Mouse (Mus musculus): ENCODE data around the gene Atp6v0e2.
A peak's percentile ranks its signal among the peaks of the same experiment; 100 is the strongest.
"Not testable (repeated sequence)": the region's sequence is repeated elsewhere in the genome, so short reads cannot be mapped to it uniquely, and the experiment has no call there.

Atp6v0e2 gene

DNA sequence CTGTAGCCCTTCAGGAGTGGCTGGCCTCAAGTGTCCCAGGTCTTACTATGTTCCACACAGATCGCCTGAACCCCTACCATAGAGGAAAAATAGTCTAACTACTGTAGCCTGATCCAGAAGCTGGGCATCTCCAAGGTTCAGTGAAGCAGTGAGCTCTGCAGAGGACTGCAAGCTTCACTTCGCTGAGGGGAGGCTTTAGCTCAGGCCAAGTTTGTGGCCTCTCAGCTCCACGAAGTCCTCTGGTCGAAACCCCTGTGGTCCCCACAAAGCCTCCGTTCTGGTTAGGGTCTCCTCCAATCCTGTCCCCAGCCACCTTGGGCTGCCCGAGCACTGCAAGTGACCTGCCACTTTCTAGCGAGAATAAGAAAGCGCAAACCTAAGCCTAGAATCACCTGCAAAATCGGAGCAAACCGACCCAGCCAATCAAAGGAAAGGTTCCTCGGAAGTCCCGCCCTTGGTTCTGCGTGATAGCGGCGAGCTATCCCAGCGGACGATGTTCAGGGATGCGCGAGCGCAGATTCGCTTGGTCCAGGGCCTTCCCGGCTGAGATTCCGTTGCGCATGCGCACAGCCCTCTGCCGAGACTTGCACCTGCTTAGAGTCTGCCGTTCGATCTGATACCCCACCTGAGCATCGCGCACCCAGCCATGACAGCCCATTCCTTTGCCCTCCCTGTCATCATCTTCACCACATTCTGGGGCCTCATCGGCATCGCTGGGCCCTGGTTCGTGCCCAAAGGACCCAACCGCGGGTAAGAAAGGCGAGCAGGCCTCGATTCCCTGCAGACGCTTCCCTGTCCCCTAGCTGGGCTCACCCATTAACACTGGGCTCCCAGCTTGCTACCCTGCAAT lies at the start of gene Atp6v0e2:
Gene Atp6v0e2, plus strand, starts transcription at position 511 of the 850 bp plus-strand sequence.
- no peak for DNase-seq

DNA sequence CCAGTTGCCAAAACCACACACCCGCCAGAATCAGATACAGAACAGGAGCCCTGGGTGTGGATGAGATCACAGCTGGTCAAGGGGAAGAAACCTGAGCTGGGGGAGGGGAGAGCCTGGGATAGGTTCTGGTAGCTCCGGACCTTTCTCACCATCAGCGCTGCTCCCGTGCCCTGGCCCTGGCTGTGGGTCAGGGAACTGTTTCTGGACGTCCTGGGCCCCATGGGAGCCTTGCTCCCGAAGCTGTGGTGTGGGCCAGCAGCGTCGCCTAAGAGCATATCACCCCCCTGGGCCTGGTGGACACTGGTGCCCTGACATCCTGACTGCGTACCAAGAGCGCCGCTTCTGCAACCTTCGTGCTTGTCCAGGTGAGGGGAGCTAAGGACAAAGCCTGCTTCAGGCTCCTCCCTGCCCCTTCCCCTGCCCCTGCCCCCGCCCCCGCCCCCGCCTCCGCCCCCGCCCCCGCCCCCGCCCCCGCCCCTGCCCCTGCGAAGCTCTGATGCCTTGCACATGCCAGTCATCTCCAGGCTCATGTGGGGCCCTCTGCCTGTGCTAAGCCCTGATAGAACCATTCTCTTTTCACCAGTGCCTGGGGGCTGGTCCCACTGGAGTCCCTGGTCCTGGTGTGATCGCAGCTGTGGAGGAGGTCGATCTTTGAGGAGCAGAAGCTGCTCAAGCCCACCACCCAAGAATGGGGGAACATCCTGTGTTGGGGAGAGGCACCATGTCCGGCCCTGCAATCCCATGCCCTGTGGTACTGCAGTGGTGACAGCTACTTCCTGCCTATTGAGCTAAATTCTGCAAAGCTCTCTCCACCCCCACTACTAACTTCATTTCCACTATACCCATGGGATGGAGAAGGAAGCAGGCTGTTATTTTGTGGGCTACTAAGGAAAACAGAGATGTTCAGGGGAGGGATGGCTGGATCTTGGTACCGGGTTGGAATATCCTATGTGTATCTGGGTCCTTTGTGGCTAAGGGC lies 49.4 kb upstream of the Atp6v0e2 start:
- DNase-seq = no peak

DNA sequence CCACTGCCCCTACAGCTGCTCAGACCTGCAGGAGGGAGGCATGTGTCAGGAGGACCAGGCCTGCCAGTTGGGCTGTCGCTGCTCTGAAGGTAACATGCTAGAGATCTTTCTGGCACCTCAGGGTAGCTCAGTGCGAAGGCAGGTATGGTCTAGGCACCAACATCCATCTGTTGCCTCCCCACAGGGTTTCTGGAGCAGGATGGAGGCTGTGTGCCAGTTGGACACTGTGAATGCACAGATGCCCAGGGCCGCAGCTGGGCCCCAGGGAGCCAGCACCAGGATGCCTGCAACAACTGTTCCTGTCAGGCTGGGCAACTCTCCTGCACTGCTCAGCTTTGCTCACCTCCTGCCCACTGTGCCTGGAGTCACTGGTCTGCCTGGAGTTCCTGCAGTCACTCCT lies 47.7 kb upstream of the Atp6v0e2 start:
- DNase-seq = no peak

DNA sequence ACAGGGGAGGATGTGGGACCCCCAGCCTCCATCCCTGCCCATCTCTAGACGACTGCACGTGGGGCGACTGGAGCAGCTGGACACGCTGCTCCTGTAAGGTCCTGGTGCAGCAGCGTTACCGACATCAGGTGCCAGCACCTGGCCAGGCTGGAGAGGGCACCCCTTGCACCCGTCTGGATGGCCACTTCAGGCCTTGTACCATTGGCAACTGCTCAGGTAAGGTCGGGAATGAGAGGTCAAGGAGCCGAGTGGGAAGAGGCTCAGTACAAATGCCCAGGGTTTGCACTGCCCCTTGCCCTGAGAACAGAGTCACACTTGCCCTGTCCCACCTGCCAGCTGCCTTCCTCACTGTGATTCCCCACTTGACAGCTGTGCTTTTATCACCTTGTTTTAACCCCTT lies 46.1 kb upstream of the Atp6v0e2 start:
- no peak for DNase-seq

DNA sequence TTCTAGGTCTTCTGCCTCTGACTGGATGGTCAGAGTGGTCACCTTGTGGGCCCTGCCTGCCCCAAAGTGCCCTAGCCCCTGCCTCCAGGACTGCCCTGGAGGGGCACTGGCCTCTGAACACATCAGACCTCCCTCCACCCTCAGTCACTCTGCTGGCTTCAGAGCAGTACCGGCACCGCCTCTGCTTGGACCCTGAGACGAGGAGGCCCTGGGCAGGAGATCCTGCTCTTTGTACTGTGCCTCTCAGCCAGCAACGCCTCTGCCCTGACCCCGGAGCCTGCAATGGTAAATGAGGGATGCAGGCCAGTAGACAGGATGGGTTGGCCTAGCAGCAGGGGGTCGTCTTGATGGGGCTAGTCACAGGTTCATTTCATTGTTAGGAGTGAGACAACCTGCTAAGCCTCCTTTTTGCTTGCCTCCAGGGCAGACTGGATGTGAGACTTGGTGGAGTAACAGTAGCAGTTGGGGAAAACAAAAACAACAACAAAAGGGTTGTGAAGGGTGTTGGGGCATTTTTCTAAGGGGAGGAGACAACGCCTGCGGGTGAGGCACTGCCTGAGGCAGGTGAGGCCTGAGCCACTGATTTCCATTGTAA lies 44.2 kb upstream of the Atp6v0e2 start:
- no peak for DNase-seq

DNA sequence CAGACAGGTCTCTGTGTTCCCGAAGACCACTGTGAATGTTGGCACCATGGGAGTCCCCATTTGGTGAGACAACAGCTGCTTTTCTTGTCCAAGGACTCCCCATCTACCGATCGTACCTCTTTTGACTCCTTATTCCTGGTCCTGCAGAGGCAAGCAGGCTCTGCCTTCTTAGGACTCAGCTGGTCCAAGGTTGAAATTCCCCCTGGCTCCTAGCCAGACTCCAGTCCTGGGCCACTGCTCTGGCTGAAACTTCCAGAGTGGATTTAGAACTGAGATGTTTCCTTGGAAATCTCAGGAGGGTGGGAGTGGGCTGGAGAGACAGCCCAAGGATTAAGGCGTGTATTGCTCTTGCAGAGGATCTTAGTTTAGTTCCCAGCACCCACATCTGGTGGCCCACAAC lies 39.9 kb upstream of the Atp6v0e2 start:
- no peak for DNase-seq

DNA sequence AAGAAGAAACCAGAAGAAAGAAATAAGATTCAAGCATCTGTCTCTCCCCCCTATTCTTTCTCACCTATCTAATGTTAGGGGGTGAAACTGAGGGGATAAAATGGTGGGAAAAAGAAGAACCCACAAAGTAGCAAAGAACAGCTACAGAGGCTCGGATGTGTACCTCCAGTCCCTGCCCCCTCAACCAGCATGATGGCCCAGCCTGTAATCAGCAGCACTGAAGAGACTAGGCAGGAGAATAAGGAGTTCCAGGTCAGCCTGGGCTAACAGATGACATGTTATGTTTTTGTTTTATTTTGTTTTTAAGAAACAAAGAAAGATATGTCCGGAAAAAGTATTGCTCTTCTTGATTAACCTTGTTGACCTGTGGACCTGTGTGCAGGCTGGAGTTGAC lies 33.6 kb upstream of the Atp6v0e2 start:
- DNase-seq = no peak

DNA sequence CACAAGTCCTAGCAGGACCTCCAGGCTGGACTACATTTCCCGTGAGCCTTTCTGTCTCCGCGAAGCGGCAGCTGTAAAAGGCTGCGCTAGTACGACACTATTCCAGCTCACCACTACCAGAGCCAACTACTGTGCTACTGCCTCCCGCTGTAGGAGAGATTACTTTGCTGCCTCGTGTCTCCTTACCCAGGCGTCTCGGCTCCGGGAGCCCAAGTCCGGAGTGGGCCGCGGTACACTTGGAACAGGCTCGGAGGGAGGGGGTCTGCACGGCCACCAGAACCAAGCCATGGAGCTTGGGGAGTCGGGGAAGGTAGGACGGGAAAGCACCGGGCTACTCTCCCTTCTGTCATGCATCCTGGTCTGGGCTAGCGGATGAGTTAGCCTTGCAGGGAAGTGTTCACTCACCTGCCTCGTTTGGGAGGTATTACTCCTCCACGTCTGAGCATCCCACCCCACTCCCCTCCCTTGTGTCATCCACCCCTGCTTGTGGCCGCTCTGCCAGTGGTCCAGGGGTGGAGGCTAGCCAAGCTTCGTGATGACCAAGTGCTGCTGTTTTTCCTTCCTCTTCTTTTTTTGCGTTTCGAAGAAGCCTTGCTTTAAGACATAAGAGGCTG lies 33.1 kb upstream of the Atp6v0e2 start:
- DNase-seq = peak; percentile 21 to 24

DNA sequence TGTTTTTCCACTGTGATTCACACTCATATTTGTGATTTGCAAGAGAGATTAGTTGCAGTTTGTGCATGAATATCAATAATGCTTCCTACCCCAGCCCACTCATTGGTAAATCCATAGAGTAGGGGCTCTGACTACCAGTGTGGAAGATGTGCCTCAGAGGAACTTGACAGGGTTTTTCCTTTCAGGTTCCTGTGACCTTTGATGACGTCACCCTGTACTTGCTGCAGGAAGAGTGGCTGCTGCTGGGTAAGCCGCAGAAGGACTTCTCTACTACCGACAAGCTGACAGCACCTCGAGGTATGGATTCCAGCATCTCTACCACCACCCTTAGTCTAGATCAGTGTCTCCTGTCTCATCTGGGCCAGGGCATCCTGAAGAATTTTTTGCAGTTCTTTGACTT lies 29.3 kb upstream of the Atp6v0e2 start:
- DNase-seq = no peak

DNA sequence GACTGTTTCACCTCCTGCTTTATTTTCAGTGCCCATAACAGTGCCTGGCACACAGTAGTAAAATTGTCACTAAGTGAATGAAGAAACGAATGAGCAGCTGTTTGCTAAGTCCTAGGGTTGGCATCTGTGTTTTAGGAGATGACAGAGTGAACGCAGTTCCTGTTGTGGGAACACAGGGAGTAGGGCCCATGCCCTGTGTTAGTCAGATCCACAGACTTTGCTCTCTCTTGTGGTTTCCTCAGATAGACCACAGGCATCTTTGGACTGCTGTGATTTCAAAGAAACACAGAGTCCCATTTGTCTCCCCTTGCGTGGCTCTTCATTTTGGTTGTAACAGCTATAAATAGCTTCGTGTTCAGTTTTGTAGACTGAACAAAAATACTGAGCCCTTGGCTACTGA lies 27.0 kb upstream of the Atp6v0e2 start:
- DNase-seq = no peak

DNA sequence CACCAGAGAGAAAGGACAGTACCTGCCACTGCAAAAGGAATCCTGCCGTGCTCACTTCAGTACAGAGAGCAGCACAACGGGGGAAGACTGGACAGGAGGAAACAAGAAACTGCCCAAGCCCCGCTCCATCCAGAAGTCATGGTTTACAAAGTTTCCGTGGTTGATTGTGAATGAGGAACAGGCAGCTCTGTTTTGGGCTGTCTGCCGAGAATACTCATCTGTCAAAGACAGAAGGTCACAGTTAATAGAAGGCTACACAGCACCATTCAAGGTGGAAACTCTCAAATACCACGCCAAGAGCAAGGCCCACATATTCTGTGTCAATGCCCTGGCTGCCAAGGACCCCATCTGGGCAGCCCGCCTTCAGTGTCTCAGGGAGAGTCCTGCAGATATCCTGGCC lies 25.6 kb upstream of the Atp6v0e2 start:
- DNase-seq = no peak

DNA sequence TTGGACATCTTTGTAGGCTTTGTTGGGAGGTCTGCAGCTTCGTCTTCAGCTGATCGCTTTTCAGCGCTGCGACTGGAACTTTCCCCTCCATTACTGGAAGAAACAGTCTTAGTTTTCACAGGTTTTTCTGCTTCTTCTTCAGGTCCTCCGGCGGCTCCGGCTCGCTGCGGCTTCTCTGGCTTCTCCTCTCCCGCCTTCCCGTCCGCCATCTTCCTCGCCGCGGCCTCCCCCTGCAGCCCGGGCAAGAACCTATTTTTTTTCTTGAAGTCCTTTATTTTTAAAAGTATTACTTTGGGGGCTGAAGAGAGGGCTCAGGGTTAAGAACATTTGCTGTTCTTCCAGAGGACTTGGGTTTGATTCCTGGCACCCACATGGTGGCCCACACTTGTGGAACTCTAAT lies 12.5 kb upstream of the Atp6v0e2 start:
- DNase-seq = not testable (repeated sequence)

DNA sequence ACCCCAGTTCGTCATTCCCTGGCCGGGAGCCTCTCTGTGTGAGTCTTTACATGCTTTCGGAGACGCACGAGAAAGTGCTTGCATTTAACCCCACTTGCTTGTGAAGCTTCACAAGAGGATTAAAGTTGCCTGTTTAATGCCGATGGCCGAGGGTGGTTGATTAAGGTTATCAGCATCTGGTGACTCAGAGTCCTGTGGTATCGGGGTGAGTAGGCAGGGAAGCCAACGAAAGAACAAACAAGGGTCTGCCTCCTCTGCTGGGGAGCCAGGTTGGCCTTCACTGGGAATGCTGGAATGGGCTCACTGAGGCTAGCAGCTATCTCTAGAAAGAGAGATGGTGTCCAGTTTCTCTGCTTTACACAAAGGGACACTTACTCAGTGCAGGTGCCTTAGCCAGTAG lies 9.5 kb upstream of the Atp6v0e2 start:
- no peak for DNase-seq

DNA sequence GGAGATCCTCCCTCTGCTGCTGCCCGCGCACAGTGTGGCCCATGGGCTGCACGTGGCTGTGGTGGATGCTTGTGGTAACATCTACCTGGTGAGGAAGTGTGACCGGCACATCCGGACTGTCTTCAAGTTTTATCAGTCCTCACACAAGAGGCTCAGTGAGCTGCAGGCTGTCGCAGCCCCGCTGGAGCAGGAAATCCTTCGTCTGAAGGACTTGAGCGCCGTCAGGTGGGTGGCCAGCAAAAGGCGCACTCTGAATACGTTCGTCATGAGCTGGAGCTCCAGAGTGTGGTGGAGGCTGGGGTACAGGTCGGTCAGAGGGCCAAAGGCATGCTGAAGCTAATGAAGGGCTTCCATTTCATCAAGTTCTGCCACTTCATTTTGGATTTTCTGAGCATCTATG lies 8.2 kb upstream of the Atp6v0e2 start:
- DNase-seq = no peak

DNA sequence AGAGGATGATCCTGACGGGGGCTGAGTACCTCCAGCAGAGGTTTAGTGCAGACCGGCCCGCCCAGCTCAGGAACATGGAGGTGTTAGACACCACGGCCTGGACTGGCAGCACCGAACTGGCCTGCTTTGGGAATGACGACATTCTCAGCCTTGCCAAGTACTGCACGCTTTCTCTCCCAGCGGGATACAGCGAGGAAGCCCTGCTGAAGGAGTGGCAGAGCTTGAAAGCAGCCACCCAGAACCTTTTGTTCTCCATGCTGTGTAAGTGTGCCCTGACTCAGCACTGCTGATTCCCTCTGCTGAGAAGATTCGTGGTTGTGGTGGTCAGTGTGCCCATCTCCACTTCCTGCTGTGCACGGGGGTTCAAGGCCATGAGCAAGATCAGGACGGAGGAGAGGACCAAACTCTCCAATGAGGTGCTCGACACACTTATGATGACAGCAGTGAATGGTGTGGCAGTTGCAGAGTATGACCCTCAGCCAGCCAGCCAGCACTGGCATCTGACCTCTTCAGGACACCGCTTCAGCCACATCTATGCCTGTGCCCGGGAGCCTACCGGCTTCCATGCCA lies 7.5 kb upstream of the Atp6v0e2 start:
- DNase-seq = no peak

DNA sequence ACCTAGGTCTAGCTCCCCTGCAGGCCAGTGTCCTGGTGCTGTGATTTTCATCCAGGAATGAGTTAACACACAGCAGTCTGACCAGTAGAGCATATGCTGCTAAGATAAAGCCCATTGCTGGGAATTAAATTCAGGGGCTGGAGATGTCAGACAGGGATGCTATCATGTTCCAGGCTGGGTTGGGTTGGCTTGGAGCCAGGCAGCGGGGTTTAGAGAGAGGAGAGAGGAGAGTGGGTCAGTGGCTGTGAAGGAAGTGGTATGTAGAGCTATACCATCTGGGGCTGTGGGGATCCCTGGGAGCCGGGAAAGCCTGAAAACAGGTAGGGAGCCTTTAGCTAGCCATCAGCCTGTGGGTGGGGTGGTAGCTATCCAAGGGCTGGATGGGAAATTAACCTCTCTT lies 6.6 kb upstream of the Atp6v0e2 start:
- no peak for DNase-seq

DNA sequence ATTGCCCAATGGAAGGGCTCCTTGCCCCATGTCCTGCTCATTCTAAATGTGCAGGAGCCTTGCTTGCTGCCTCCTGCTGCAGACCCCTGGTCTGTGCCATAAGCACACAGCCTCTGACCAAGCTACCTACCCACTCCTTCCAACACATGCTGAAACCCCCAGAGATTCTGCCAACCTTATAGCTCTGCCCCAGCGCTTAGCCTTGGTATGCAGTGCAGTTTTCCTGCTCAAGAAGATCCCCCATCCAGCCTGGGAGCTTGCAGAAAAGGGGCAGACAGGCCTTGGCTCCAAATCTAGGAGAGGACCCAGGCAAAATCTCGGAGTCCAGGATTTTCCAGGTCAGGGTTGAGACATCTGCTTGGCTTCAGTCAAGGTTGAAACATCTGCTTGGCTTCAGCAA lies 3.9 kb upstream of the Atp6v0e2 start:
- no peak for DNase-seq

DNA sequence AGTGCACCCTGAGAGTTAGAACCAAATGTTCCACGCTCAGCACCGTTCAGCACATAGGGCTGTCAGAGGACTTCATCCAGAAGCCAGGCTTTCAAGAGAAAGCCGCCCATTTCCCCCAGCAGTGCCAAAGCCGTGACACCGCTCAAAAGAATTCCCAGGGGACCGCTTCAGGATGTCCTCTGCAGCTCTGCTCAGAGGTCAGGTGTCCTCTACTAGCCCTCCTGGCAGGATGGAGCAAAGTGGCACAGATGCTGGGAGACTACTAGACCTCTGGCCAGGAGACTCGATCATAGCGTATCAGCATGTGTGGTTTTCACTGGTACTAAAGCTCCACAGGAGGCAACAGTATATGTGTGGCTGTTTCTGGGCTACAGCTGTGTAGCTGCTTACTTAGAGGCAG lies 2.5 kb upstream of the Atp6v0e2 start:
- no peak for DNase-seq

DNA sequence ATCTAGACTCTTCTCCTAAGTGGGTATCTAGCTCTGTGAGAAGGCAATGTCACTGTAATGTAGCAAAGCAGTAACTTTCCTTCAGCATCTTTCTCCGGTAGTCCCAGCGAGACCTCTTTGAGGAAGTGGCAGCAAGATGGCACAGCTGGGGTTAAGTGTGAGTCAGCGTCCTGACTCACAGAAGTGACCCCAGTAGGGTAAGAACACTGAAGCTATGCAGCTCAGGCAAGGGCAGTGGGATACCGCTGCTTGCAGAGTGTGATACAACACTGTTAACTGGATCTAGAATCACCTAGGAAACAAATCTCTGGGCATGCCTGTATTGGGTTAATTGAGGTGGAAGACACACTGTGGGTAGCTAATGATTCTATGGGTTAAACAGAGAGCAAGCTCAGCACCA lies 1.3 kb upstream of the Atp6v0e2 start:
- DNase-seq = no peak

DNA sequence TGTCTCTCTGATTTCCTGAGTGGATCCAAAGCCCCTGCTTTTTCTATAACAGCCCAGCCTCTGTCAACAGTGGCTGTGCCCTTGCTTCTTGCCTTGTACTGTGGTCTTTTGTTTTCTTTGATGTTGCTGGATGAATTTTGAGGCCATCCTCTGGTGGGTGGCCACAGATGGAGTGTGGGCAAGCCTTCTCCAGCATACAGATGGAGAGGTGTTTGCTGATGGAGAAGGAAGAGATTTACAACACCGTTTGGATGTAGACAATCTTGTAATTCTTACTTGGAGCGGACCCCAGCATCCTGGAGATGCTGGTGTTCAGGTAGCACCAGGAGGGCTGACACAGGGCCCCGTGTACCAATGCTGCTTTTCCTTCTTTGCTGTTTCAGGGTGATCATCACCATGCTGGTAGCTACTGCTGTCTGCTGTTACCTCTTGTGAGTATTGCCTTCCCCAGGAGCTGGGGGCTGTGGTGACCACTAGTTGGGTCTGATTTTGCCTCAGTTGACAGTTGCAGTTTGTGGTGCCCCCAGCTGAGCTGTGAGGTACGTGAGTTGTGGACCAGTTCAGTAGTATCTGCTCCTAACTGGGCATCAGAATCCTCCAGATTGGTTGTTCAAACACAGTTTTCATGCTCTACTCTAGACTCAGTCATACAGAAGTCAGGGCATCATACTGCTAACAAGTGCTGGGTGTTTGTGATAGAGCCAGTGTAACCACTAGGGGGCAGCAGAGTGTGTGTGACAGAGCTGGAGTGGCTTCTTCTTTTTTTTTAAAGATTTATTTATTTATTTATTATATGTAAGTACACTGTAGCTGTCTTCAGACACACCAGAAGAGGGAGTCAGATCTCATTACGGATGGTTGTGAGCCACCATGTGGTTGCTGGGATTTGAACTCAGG lies 1.7 kb downstream of the Atp6v0e2 start:
- DNase-seq = no peak

DNA sequence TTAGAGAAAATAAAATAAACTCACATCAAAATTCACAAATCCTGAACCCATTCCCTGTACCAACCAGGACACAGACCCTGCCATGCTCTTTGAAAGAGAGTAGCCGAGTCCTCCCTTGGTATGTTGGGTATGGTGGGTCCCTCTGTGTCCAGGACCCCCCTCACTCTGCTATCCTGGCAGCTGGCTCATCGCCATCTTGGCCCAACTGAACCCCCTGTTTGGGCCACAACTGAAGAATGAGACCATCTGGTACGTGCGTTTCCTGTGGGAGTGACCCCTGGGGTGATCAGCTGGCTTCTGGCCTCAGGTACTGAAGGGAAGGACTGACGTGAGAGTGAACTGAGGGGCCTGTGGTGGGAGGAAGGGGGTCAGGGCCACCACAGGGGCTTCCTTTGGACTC lies 2.4 kb downstream of the Atp6v0e2 start:
- no peak for DNase-seq

DNA sequence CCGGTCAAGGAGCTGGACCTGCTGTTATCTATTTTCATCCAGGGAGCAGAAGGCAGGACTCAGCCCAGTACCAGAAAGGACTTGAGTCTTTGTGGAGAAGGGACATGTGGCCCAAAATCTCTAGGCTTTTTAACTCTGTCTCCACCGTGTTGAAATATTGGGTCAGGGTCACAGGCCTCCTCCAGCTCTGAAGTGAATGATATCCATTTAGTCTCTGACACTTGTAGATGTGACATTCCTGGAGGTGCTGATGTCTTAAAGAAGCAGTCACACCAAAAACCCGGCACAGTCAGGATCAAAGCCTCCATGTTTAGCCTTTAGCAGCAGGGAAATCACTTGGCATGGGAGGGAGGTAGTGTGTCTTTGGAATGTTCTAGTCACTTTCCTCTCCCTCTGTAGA lies 3.3 kb downstream of the Atp6v0e2 start:
- DNase-seq = no peak
